Mouse (Mus musculus) megakaryocyte, embryonic 14.5 days (primary cell): ENCODE measurements at regions not wholly inside any gene's neighbourhood (a gene's known extent, or its start where the extent isn't known, plus 50 kb on each side); places are given as distances from the start of the nearest gene placed in this dataset.
"Not testable (repeated sequence)": the region's sequence is repeated elsewhere in the genome, so short reads cannot be mapped to it uniquely, and the experiment has no call there.

ENCODE experiments used
- H3K27me3 ChIP-seq: replicated peaks from 2 replicates; pipeline ENCODE3; 2012; ENCODE audit warnings: inconsistent platforms
- H3K36me3 ChIP-seq: replicated peaks from 2 replicates; pipeline ENCODE3; 2012; ENCODE audit warnings: low read length, inconsistent platforms, mixed read lengths
- H3K4me1 ChIP-seq: 2 replicates; pipeline ENCODE4 v1.6.1; 2012; ENCODE audit warnings: inconsistent platforms
- H3K4me3 ChIP-seq: replicated peaks from 2 replicates; pipeline ENCODE3; 2012; ENCODE audit warnings: moderate library complexity, mild to moderate bottlenecking, inconsistent platforms
- H3K9me3 ChIP-seq: 2 replicates; pipeline ENCODE4 v1.6.1; 2012; ENCODE audit warnings: inconsistent platforms
- FLI1 ChIP-seq: IDR thresholded peaks from 2 replicates; pipeline ENCODE4 v1.6.1; 2012; ENCODE audit warnings: low read length, inconsistent platforms, mixed read lengths
- GATA1 ChIP-seq: IDR thresholded peaks from 3 replicates; pipeline ENCODE4 v1.6.1; 2012; ENCODE audit warnings: mixed read lengths, low read length, inconsistent platforms, borderline replicate concordance

DNA sequence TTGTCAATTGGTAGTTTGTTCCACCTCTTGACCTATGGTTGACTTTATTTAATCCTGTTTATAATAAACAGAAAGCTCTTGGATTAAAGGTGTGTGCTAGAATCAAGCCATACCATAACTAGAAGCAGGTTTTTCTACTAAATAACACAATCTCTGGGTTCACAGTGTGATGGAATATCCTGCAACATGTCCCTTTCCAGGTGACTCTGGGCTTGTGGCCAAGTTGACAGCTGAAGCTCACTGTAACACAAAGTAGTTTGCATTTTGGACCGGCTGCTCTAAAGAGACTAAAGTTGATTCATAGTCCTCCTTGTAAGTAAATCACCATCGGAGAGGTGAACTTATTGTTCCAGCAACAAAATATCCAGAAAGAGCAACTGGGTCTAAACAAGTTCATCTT lies 149.3 kb upstream of the Kctd3 start:
- Histone ChIP-seq H3K4me3 (no peak overlapping the region), H3K4me1 (no peaks in the 10 kb centered on the region), H3K36me3 (no peaks in the 10 kb centered on the region), H3K27me3 (no peaks in the 10 kb centered on the region), H3K9me3 (peaks cover 24% of the 10 kb centered on the region)
- no peak for TF ChIP-seq GATA1
- no peak for TF ChIP-seq FLI1

DNA sequence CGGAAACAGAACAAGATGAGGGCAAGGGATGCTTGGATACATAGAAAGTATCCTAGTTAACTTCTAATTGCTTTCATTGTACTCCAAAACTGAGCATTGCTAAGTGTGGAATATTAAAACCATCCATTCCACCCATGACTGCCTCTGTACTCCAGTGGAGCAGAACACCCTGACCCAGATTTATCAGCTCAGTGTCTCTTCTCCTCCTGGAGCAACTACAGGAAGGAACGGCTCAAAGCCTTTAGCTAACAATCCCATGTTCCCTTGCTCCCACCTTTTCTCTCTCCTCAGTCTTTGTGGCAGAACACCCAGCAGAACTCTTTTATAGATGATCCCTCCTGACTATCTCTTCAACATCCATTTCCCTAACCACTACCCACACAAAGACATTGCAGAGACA lies 146.7 kb upstream of the Kctd3 start:
- Histone ChIP-seq H3K36me3 (no peaks in the 10 kb centered on the region), H3K27me3 (no peaks in the 10 kb centered on the region), H3K9me3 (peaks cover 28% of the 10 kb centered on the region), H3K4me3 (no peak overlapping the region), H3K4me1 (no peaks in the 10 kb centered on the region)
- TF ChIP-seq GATA1, result no peak
- TF ChIP-seq FLI1, result no peak

DNA sequence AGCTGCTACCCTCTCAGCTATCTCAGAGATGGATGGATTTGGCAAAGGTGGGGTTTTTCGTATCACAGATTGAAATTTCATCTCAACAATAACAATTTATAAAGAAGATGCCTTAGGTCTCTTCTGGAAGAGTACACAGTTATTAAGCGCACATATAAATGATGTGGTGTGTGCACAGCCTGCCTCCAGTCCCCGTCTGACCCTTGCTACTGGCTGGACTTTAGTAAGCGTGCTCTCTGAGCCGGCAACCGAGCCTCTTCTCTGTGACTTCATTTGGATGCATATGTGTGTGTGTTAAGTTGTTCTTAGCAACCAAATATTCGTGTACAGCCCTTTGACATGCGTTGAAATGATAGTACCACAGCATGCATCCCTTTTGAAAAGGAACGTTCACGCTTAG lies 145.5 kb upstream of the Kctd3 start:
- H3K27me3 ChIP-seq, result no peaks in the 10 kb centered on the region
- H3K4me3 ChIP-seq, result no peak overlapping the region
- H3K4me1 ChIP-seq, result no peaks in the 10 kb centered on the region
- no peak for TF ChIP-seq FLI1
- TF ChIP-seq GATA1, result no peak
- no peaks in the 10 kb centered on the region for H3K36me3 ChIP-seq
- peaks cover 33% of the 10 kb centered on the region for H3K9me3 ChIP-seq

DNA sequence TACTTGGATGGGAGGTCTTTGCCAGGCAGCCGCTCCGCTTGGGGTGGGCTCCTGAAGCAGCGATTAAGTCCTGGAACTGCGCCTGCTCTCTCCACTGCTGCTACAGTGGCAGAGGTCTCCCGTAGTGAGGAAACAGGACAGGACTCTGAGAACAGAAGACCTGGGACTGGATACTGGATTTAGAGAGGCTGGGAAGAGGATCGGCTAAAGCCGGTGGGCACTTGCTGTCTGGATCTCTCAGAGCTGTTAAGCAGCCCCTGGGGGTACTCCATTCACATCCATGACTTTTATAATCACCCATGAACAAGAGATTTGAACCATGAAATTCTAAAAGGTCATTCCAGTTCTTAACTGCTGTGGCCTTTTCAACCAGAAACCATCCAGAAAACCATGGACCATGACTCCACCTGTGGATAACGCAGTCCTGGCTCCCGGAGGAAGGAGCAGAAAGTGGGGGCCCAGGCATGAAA lies 135.4 kb upstream of the Kctd3 start:
- Histone ChIP-seq H3K4me1 (no peaks in the 10 kb centered on the region), H3K27me3 (no peaks in the 10 kb centered on the region), H3K4me3 (no peak overlapping the region), H3K9me3 (peaks cover 48% of the 10 kb centered on the region), H3K36me3 (no peaks in the 10 kb centered on the region)
- TF ChIP-seq GATA1, result no peak
- TF ChIP-seq FLI1, result no peak

DNA sequence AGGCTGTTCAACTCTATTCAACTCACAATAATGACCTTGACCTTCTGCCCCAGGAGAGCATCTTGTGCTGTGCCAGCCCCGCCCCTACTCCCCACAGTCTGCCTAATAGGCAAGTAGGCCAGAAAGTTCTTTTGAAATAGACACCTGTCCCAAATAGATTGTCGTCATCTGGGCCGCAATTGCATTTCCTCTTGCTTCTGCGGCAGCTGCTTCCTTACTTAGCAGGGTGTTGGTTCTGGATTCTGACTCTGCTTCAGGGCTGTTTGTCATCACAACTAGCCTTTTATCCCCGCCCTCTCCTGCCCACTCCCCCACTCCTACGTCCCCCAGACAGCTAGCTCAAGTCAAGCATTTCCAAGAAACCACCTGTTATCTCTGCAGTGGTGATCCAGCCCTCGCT lies 134.9 kb upstream of the Kctd3 start:
- Histone ChIP-seq H3K4me1 (no peaks in the 10 kb centered on the region), H3K27me3 (no peaks in the 10 kb centered on the region), H3K9me3 (peaks cover 52% of the 10 kb centered on the region), H3K4me3 (no peak overlapping the region), H3K36me3 (no peaks in the 10 kb centered on the region)
- TF ChIP-seq GATA1, result no peak
- TF ChIP-seq FLI1, result no peak

DNA sequence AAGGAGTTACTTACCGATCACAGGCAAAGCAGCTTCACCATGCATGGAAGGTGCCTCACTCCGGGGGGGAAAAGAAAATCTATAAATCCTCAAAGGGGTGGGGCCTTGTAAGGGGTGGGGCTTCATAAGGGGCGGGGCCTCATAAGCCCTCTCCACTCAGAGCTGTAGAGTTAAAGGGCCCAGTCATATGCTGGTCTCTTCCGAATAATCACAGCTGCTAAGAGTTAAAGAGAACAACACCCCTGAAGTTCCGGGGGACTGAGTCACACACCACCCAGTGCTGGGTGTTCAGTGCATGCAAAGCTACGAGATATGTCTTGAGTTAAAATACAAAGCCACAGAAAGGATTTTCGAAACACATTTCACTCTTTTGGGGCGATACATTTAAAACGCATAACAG lies 134.1 kb upstream of the Kctd3 start:
- TF ChIP-seq GATA1 (no peak), FLI1 (no peak)
- Histone ChIP-seq H3K4me1 (no peaks in the 10 kb centered on the region), H3K4me3 (no peak overlapping the region)

GRCm38 (mm10) chr1:189136731-189137385 lies 129.2 kb upstream of the Kctd3 start:
- Histone ChIP-seq H3K27me3 (no peaks in the 10 kb centered on the region), H3K9me3 (peaks cover 46% of the 10 kb centered on the region), H3K36me3 (no peaks in the 10 kb centered on the region), H3K4me3 (no peak overlapping the region), H3K4me1 (no peaks in the 10 kb centered on the region)
- TF ChIP-seq GATA1 (no peak), FLI1 (no peak)

More for the DNA sequence above, 134.1 kb upstream of the Kctd3 start:
- Histone ChIP-seq H3K36me3 (no peaks in the 10 kb centered on the region), H3K27me3 (no peaks in the 10 kb centered on the region), H3K9me3 (peaks cover 45% of the 10 kb centered on the region)

DNA sequence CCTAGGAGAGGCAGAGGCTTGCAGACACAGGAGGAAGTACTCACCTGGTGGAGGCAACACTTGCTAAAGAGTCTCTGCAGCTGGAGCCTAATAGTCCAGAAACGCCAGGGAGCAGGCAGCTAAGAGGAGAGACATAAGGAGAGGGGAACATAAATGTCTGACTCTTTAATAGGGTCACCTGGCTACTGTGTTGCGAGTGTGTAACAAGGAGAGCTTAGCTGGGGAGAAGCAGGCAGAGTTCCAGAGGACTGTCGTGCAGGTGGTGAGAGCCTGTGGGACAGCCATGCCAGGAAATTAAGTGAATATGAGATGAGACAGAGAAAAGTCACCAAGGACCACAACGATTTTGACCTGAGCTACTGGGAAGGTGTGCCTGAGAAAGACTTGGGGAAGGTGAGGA lies 128.2 kb upstream of the Kctd3 start:
- no peak overlapping the region for H3K4me3 ChIP-seq

GRCm38 (mm10) chr1:189128706-189129105 lies 121.1 kb upstream of the Kctd3 start:
- H3K36me3 ChIP-seq, result no peaks in the 10 kb centered on the region
- H3K27me3 ChIP-seq, result no peaks in the 10 kb centered on the region
- no peak overlapping the region for H3K4me3 ChIP-seq
- peaks cover 36% of the 10 kb centered on the region for H3K9me3 ChIP-seq
- no peak for TF ChIP-seq FLI1
- TF ChIP-seq GATA1, result no peak
- H3K4me1 ChIP-seq, result no peaks in the 10 kb centered on the region

More for the DNA sequence above, 128.2 kb upstream of the Kctd3 start:
- TF ChIP-seq FLI1 (no peak), GATA1 (no peak)
- H3K9me3 ChIP-seq, result peaks cover 50% of the 10 kb centered on the region
- no peaks in the 10 kb centered on the region for H3K27me3 ChIP-seq
- no peaks in the 10 kb centered on the region for H3K4me1 ChIP-seq
- no peaks in the 10 kb centered on the region for H3K36me3 ChIP-seq

DNA sequence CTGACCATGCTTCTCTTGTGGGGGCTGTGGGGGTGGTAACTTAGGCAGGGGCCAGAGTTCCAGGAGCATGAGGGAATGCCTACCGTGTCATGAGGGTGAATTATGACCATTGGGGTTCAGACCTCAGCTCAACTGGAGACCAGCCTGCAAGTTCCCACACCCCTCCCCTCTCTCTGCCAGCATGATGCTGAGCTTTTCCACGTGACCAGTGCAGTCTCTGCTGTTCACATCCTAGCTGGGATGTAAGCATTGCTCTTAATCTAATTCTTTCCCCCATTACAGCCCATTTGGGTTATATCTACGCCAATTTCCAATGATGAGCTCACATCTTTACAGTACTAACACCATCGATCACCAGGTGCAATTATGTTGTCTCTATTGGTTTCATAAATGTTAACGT lies 120.6 kb upstream of the Kctd3 start:
- not testable (repeated sequence) for H3K4me3 ChIP-seq, H3K27me3 ChIP-seq, H3K4me1 ChIP-seq, H3K36me3 ChIP-seq
- H3K9me3 ChIP-seq, result peaks cover 37% of the 10 kb centered on the region

DNA sequence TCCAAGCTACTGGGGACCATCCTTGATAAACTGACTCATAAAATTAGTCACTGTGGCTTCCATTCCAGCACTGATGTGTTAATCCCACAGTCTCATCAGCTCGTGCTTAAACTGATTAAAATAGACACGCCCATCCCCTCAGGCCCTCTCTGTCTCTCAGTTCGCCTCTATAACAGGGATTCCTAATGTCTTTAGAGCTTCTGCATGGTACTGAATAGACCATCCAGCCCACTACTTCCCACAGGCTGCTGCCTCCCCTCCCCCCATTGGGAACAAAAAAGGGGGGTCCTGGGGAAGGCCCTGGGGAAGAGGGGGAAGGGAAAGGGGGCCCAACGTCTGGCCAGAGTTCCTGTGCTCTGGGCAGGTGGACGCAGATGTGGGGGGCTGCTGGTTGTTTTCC lies 119.7 kb upstream of the Kctd3 start:
- Histone ChIP-seq H3K36me3 (no peaks in the 10 kb centered on the region), H3K4me3 (no peak overlapping the region), H3K9me3 (peaks cover 38% of the 10 kb centered on the region), H3K27me3 (no peaks in the 10 kb centered on the region), H3K4me1 (no peaks in the 10 kb centered on the region)
- TF ChIP-seq GATA1 (no peak), FLI1 (no peak)
